Mouse (Mus musculus) retina, postnatal 7 days (tissue): ENCODE measurements at regions not wholly inside any gene's neighbourhood (a gene's known extent, or its start where the extent isn't known, plus 50 kb on each side); places are given as distances from the start of the nearest gene placed in this dataset.
A peak's percentile ranks its signal among the peaks of the same experiment; 100 is the strongest.
"Not testable (repeated sequence)": the region's sequence is repeated elsewhere in the genome, so short reads cannot be mapped to it uniquely, and the experiment has no call there.

Experiments
- DNase-seq: peaks from one replicate; pipeline ENCODE4 v3.0.0-alpha.2; 2012; ENCODE audit warnings: low read depth, low spot score

GRCm38 (mm10) chr13:4935940-4936339 is 327.0 kb upstream of the Akr1e1 start:
- DNase-seq: no peak

- DNase-seq: no peak
Measured at GRCm38 (mm10) chr13:4939849-4940248, 330.9 kb upstream of the Akr1e1 start.

- DNase-seq: peak; percentile 8
Measured at GRCm38 (mm10) chr13:4942490-4942889, 333.5 kb upstream of the Akr1e1 start.

- no peak for DNase-seq
Measured at GRCm38 (mm10) chr13:4943046-4943445, 334.1 kb upstream of the Akr1e1 start.

GRCm38 (mm10) chr13:4955384-4955783 is 346.4 kb upstream of the Akr1e1 start:
- DNase-seq: no peak

- DNase-seq: no peak
Measured at GRCm38 (mm10) chr13:4964824-4965223, 355.9 kb upstream of the Akr1e1 start.

GRCm38 (mm10) chr13:4970081-4970892 is 361.3 kb upstream of the Akr1e1 start:
- no peak for DNase-seq

GRCm38 (mm10) chr13:4971472-4972067 is 362.6 kb upstream of the Akr1e1 start:
- no peak for DNase-seq

GRCm38 (mm10) chr13:4992876-4993275 is 383.9 kb upstream of the Akr1e1 start:
- DNase-seq: no peak

- no peak for DNase-seq
Measured at GRCm38 (mm10) chr13:5008296-5008695, 399.3 kb upstream of the Akr1e1 start.

- DNase-seq: no peak
Measured at GRCm38 (mm10) chr13:5022439-5022838, 413.5 kb upstream of the Akr1e1 start.

GRCm38 (mm10) chr13:5059859-5060258 is 450.9 kb upstream of the Akr1e1 start:
- DNase-seq: no peak

GRCm38 (mm10) chr13:5060462-5060861 is 451.5 kb upstream of the Akr1e1 start:
- DNase-seq: no peak

- DNase-seq: no peak
Measured at GRCm38 (mm10) chr13:5107454-5107853, 498.5 kb upstream of the Akr1e1 start.

GRCm38 (mm10) chr13:5154911-5155310 is 545.9 kb upstream of the Akr1e1 start:
- no peak for DNase-seq

- DNase-seq: no peak
Measured at GRCm38 (mm10) chr13:5159765-5160684, 551.1 kb upstream of the Akr1e1 start.

- DNase-seq: no peak
Measured at GRCm38 (mm10) chr13:5166716-5167115, 557.7 kb upstream of the Akr1e1 start.

GRCm38 (mm10) chr13:5178996-5179395 is 570.0 kb upstream of the Akr1e1 start:
- DNase-seq: no peak

GRCm38 (mm10) chr13:5179552-5179951 is 570.6 kb upstream of the Akr1e1 start:
- no peak for DNase-seq

GRCm38 (mm10) chr13:5185237-5185800 is 576.3 kb upstream of the Akr1e1 start:
- not testable (repeated sequence) for DNase-seq

GRCm38 (mm10) chr13:5202736-5203135 is 593.8 kb upstream of the Akr1e1 start:
- no peak for DNase-seq

- DNase-seq: no peak
Measured at GRCm38 (mm10) chr13:5204143-5204542, 595.2 kb upstream of the Akr1e1 start.
